Mouse (Mus musculus) brown adipose tissue, adult 24 weeks (tissue): ENCODE measurements around the gene Vnn3. TPM values are rescaled to one million over a fixed set of nuclear protein-coding genes. Genes with fewer than 3 reads are reported as not detected.

ENCODE experiments used
- H3K27ac ChIP-seq: fragments of 200-500 bp; replicated peaks from 2 replicates; pipeline ENCODE4 v1.5.1; 2012; ENCODE audit warnings: low read depth, mild to moderate bottlenecking, low read length
- H3K4me1 ChIP-seq: fragments of 200-500 bp; 2 replicates; pipeline ENCODE4 v1.6.1; 2012; ENCODE audit warnings: low read length, mixed read lengths; ENCODE audit not compliant: control insufficient read depth, insufficient read depth, insufficient read length
- H3K4me3 ChIP-seq: fragments of 200-500 bp; 2 replicates; pipeline ENCODE4 v1.5.1; 2012; ENCODE audit warnings: low read depth, mild to moderate bottlenecking, low read length, moderate library complexity; ENCODE audit not compliant: insufficient read depth
- polyA plus RNA-seq: library from polyadenylated mRNA; stranded (reverse); fragments of >200 nt; gene quantifications from 2 replicates; pipeline ENCODE4 v1.2.4, GENCODE M21; 2012; ENCODE audit not compliant: missing spikeins, insufficient read depth, insufficient read length

Gene Vnn3
- polyA plus RNA-seq, result 0.75 and 1.9 TPM in 2 replicates

DNA sequence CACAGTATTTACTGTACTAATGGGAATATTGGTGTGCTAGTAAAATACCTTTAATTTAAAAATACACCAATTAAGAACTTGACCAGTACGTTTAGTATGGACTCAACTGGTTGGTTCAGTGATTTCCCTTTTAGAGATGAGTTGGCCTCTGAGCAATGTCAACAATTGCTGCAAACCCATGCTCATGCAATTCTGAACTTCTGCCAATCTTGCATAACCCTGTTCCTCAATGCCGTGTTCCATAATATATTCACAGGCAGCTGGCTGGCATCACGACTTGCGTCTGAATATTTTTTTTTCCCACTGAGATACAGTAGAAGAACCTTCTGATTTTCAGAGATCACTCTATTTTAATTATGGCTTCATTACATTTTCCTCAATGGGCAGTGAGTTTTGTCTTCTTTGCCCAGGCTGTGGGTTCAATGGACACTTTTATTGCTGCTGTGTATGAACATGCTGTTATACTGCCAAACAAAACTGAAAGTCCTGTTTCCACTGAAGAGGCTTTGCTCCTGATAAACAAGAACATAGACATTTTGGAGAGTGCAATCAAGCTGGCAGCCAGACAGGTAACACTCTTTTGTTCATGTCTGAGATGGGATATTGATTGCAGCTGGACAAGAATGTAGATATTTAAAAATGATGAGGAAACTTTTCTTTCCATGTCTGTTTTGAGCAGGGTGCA, at the start of gene Vnn3:
Gene Vnn3 (plus strand): TSS at position 235 of the 685 bp plus-strand sequence.
- Histone ChIP-seq H3K27ac (no peak within 1 kb of the TSS), H3K4me3 (no peak within 1 kb of the TSS), H3K4me1 (no peaks in the 10 kb centered on the region)

DNA sequence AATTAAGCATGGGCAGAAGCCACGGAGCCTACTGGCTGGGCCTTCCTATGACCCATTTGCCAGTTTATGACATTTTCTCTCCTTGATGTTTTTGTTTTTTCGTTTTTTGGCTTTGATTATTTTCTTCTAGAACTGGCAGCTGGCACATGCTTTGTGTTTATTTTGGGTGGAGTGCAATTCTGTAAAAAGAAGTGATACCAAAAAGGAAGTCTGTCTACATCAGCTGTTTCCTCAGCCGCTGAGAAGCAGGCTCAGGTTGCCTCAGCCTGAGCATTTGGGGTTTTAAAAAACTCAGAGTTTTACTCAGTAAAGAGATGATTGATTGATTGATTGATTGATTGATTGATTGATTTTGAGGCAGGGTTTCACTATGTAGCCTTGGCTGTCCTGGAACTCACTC, 48.4 kb upstream of the Vnn3 start:
- no peak overlapping the region for H3K27ac ChIP-seq
- no peak overlapping the region for H3K4me3 ChIP-seq
- H3K4me1 ChIP-seq, result no peaks in the 10 kb centered on the region

DNA sequence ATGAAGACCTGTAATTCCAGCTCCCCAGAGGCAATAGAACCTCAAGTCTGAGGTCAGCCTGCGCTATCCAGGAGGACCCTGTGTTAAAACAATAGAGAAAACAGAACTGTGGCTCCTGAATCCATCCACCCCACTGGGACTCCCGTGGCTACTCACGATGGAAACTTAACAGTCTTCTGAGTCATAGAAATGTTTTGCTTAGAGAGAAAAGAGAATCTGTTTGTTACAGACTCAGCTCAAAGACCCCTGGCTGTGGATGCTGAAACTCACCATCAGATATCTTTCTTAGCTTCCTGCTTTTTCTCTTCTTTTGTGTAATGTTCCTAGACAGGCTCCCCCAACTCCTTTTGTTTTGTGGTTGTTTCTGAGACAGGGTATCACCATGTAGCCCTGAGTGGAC, 46.6 kb upstream of the Vnn3 start:
- Histone ChIP-seq H3K27ac (no peak overlapping the region), H3K4me3 (no peak overlapping the region), H3K4me1 (no peaks in the 10 kb centered on the region)

DNA sequence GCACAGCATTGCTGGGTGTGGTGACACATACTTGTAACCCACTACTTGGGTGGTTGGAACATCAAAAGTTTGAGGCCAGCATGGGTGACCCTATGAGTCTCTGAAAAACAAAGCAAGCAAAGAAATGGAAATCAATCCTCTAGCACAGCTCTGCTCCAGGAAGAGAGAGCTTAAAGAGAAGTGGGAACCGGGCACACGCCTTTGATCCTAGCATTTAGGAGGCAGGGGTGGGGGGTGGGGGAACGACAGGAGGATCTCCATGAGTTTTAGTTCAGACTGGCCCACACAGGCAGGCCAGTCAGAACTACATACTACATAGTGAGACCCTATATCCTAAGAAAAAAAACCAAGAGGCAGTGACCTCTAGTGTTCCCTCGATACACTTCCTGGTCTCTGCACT, 45.1 kb upstream of the Vnn3 start:
- no peak overlapping the region for H3K4me3 ChIP-seq
- no peaks in the 10 kb centered on the region for H3K4me1 ChIP-seq
- no peak overlapping the region for H3K27ac ChIP-seq

DNA sequence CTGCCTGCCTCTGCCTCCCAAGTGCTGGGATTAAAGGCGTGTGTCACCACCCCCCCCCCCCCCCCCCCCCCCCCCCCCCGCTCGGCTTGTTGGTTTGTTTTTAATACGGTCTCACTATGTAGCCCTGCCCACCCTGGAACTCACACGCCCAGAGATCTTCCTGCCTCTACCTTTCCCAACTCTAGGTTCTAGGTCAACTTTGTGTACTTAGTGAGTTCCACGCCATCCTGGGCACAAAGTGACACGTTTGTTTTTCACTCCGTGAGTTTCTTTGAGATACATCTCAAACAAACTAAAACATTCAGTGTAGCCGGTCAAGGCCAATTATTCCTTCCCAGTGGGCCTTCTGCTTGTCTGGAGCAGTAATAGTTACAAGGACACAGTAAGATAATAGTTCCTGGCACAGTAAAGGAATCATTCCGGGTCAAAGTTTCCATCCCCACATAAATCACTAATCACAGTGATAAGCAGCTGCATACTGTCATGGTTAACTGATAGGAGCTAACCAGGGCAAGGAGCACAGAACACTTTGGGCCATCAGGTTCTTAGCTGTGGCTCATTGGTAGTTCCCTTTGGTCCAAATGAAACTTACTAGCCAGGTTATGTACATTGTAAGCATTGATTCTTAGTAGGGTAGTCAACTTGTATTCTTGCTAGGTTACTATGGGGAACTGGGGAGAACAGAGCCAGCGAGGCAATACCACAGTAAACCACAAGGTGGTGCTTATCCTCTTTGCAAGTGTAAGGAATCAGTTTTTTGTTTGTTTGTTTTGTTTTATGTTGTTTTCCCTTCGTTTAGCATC, 39.4 kb upstream of the Vnn3 start:
- no peak overlapping the region for H3K4me3 ChIP-seq
- no peaks in the 10 kb centered on the region for H3K4me1 ChIP-seq
- no peak overlapping the region for H3K27ac ChIP-seq

DNA sequence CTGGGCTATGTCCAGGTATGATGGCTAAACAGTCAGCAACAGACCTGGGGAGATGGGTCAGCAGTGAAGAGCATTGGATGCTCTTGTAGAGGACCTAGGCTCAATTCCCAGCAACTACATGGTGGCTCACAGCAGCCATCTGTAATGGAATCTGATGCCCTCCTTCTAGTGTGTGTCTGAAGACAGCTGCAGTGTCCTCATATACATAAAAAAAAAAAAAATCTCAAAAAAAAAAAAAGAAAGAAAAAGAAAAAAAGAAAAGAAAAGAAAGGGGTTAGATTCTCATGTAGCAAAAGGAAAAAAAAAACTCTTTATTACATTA, 38.9 kb upstream of the Vnn3 start:
- Histone ChIP-seq H3K27ac (no peak overlapping the region), H3K4me1 (no peaks in the 10 kb centered on the region), H3K4me3 (no peak overlapping the region)

DNA sequence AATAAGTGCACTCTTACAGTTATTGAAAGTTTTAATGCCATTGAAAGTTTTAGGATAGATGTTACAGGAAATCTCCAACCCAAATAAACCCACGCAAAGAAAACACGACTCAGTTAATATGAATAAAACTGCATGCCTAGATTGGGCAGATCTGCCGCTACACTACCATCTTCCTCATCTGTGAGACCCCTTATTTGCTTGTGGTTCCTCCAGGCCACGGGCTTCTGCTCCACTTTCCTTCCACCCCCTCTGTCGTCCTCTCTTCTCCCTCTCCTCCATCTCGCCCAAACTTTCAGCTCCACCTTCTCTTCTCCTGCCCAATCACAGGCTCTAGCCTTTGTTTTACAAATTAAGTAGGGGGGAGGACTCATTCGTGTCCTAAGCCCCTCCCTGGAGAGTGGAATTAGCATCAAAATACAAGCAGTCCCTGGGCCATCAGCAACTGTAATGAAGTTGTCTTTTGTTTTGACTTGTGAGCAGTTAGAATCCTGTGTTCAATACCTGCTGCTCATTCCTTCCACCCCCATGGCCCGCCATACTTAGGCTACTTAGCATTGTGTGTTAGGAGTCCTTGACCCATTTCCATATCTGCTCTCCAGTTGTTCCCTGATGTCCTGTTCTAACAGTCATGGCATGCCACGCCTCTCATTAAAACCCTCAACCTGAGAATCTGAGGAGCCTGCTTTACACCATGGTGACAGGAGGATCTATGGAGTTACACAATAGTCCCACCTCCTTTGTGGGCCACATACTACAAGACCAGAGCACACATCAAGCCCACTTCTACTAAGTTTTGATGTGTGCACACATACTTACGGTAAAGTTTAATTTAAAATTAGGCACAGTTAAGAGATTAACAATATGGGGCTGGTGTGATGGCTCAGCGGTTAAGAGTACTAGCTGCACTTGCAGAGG, 38.2 kb upstream of the Vnn3 start:
- Histone ChIP-seq H3K4me3 (no peak overlapping the region), H3K27ac (no peak overlapping the region), H3K4me1 (no peaks in the 10 kb centered on the region)

DNA sequence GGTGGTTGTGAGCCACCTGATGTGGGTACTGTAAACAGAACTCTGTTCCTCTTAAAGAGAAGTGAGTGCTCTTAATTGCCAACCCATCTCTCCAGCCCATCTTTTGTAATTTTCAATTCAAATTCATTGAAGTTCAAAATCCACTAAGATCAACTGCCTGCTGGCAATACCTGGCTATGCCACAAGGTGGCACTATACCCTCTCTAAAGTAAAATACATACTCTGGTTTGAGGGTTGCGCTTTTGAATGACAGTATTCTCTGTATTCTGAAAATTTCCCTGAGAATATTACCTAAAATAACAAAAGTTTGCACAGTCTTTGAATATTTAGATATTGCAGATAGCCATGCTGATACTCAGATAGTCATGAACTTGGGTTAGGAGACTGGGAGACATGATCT, 36.1 kb upstream of the Vnn3 start:
- Histone ChIP-seq H3K27ac (no peak overlapping the region), H3K4me3 (no peak overlapping the region), H3K4me1 (no peaks in the 10 kb centered on the region)

DNA sequence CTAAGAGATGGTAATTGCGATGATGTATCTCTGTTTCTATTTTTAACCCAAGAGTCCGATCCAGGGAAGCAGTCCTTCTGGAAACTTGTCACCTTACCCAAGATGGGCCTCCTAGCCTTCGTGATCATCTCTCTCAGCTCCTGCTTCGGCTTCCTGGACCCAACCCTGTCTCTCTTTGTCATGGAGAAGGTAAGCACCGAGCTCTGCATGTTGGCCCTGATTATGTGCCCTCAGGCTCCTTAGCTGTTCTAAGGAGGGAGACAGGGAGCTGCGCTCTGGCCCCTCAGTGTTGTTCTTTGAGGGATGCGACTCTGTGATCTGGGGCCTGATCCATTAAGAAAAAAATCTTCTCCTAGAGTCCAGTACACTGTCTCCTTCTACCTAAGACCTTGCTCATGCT, 35.0 kb upstream of the Vnn3 start:
- no peak overlapping the region for H3K27ac ChIP-seq
- H3K4me3 ChIP-seq, result no peak overlapping the region
- H3K4me1 ChIP-seq, result no peaks in the 10 kb centered on the region

DNA sequence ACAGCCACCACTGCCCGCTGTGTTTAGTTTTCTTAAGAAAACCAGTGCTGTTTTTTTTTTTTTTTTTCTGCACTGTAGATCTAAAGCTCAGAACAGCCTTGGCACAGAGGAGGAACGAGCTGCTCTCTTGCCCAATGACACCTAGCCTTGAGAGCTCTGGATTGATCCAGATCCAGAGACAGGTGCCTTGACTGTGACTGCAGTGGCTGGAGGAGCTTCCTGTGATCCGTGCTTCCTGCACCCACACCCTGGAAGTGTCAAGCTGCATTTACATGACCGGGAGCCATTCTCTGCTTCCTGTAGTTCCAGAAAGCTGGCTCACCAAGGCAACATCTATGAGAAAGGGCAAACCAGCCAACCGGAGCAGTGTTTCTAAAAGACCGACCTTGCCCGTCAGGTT, 24.7 kb upstream of the Vnn3 start:
- no peak overlapping the region for H3K4me3 ChIP-seq
- no peaks in the 10 kb centered on the region for H3K4me1 ChIP-seq
- no peak overlapping the region for H3K27ac ChIP-seq

DNA sequence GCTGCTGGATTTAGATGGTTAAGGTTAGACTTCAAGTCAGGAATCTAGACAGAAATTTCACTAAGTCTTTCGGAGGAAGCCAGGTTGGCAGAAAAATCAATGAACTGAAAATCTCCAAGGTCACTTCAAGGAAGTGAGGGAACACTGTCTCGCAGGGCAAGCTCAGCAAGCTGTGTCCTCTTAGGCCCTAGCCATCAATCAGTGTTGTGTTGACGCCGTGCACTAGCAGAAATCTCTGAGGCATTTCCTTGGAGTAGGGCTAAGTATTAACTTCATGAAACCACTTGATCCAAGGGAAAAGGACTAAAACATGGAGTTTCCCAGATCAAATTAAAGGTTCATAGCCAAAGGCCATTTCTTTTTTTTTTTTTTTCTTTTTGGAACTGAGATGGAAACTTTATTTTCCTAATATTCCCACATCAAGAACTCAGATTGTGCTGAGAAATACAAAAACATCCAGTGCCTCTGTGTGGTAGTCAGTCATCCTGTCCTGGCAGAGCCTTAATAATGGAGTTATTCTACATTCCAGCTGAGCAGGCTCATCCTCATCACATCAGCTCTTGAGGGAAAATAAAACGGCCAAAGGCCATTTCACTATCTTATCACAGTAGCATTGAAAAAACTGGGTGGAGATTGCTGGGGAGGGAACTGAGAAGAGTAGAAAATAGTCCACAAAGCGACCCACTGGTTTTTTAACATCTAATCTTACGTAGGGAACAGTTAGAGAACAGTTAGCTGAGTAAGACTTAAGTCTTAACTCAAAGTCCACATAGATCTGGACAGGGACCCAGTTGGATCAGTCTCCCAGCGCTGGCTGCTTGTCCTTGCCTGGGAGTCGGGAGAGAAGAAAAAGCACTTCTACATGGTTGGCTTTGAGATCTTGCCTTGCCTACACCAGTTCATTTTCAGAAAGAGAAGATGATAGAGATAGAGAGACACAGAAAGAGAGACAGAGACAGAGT, 15.0 kb upstream of the Vnn3 start:
- Histone ChIP-seq H3K4me3 (no peak overlapping the region), H3K27ac (no peak overlapping the region), H3K4me1 (no peaks in the 10 kb centered on the region)

DNA sequence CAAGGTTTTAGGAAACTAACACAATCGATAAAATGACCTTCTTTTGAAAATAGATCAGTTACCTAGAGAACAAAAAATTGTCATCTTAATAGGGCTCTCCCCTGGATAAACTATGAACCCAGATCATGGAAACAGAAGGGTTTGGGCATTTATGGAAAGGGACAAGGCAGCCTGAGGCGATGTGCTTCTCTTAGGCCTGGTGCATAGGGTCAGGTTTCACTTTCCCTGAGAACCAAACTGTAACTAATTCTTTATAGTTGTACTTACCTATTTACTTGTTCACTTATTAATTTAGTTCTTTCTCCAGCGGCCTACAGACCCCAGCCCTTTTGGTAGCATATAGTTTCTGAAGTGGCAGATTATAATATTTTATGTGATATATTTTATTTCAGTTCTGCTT, 14.1 kb upstream of the Vnn3 start:
- Histone ChIP-seq H3K4me1 (no peaks in the 10 kb centered on the region), H3K27ac (no peak overlapping the region), H3K4me3 (no peak overlapping the region)

DNA sequence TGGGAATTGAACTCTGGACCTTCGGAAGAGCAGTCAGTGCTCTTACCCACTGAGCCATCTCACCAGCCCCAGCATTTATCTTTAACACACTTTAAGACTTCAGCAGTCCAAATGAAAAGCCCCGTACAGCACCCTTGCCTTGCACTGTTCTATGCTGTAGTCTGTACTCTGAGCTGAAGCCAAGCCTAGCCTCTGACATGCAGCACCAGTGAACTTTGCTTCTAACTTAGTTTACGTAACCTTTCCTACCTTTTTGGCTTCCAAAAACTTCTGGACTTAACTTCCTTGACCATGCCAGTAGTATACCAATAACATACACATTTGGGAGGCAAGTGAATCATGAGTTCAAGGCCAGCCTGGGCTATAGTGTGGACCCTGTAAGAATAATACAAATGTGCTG, 12.4 kb upstream of the Vnn3 start:
- Histone ChIP-seq H3K27ac (no peak overlapping the region), H3K4me1 (no peaks in the 10 kb centered on the region), H3K4me3 (no peak overlapping the region)

DNA sequence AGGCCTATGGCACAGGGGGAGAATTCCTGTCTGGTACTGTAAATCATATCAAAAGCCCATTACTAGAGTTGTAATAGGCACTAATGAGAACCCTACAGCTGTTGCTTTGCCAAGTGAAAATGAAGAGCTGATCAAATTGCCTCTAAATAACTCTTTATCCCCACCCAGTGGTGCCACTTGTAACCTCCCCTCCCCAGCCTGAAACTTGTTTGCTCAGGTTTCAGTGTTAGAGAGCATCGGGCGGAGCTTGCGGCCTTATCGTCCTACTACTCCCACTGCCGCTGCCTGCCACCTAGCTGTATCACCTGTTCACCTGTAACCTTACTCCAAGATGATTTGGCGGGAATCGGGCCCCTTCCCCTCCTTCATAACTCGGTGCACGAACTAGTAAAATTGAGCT, 11.9 kb upstream of the Vnn3 start:
- Histone ChIP-seq H3K4me3 (no peak overlapping the region), H3K27ac (no peak overlapping the region), H3K4me1 (no peaks in the 10 kb centered on the region)
